Mouse (Mus musculus) adrenal gland, postnatal 10 days (tissue): ENCODE data around the gene Sgsh. TPM values are rescaled to one million over a fixed set of nuclear protein-coding genes. Genes with fewer than 3 reads are reported as not detected.
A peak's percentile ranks its signal among the peaks of the same experiment; 100 is the strongest.

ENCODE experiments used
- DNase-seq: peaks from one replicate; pipeline ENCODE4 v3.0.0; 2021; ENCODE audit warnings: mixed read lengths
- total RNA-seq, 2 experiments: library from RNA; stranded (reverse); gene quantifications; 2 replicates each; pipeline ENCODE4 v1.2.3; 2021

The Sgsh gene
- total RNA-seq, 2 experiments from 2014 or later: 11.6 to 15.9 TPM

GRCm38 (mm10) chr11:119377326-119377725 lies 22.0 kb upstream of the Sgsh start:
- DNase-seq: no peak

GRCm38 (mm10) chr11:119375425-119375824 lies 20.1 kb upstream of the Sgsh start:
- DNase-seq: no peak

GRCm38 (mm10) chr11:119363534-119364145 lies 8.3 kb upstream of the Sgsh start:
- DNase-seq: peak; percentile 78

- DNase-seq: no peak
Measured at GRCm38 (mm10) chr11:119362769-119363533, 7.6 kb upstream of the Sgsh start.

GRCm38 (mm10) chr11:119359089-119359488 lies 3.8 kb upstream of the Sgsh start:
- no peak for DNase-seq

GRCm38 (mm10) chr11:119354798-119355442 lies 416 bp downstream of the Sgsh start:
- peak; percentile 52 for DNase-seq

GRCm38 (mm10) chr11:119353946-119354345 lies 1.4 kb downstream of the Sgsh start:
- DNase-seq: no peak

- no peak for DNase-seq
Measured at GRCm38 (mm10) chr11:119352113-119352512, 3.2 kb downstream of the Sgsh start.

GRCm38 (mm10) chr11:119347125-119347524 lies 8.2 kb downstream of the Sgsh start:
- DNase-seq: no peak

GRCm38 (mm10) chr11:119344865-119345264 lies 10.5 kb downstream of the Sgsh start:
- no peak for DNase-seq

- no peak for DNase-seq
Measured at GRCm38 (mm10) chr11:119344178-119344577, 11.2 kb downstream of the Sgsh start.

- DNase-seq: peak; percentile 85
Measured at GRCm38 (mm10) chr11:119339637-119340036, 15.7 kb downstream of the Sgsh start.

- peak; percentile 19 for DNase-seq
Measured at GRCm38 (mm10) chr11:119339179-119339578, 16.2 kb downstream of the Sgsh start.

GRCm38 (mm10) chr11:119338271-119339059 lies 16.9 kb downstream of the Sgsh start:
- DNase-seq: peak; percentile 85

- DNase-seq: no peak
Measured at GRCm38 (mm10) chr11:119331970-119332369, 23.4 kb downstream of the Sgsh start.

- DNase-seq: no peak
Measured at GRCm38 (mm10) chr11:119330592-119330991, 24.7 kb downstream of the Sgsh start.

- no peak for DNase-seq
Measured at GRCm38 (mm10) chr11:119325068-119325467, 30.3 kb downstream of the Sgsh start.

- DNase-seq: no peak
Measured at GRCm38 (mm10) chr11:119322521-119322920, 32.8 kb downstream of the Sgsh start.

GRCm38 (mm10) chr11:119316720-119317119 lies 38.6 kb downstream of the Sgsh start:
- no peak for DNase-seq

GRCm38 (mm10) chr11:119314252-119314936 lies 40.9 kb downstream of the Sgsh start:
- DNase-seq: no peak

- DNase-seq: no peak
Measured at GRCm38 (mm10) chr11:119310621-119311020, 44.7 kb downstream of the Sgsh start.

- no peak for DNase-seq
Measured at GRCm38 (mm10) chr11:119307916-119308315, 47.4 kb downstream of the Sgsh start.
